Mouse (Mus musculus): Measurements from ENCODE around the gene Gdpd5.

- TF ChIP-seq CTCF (IDR thresholded peaks at IDR 0.05; ENCODE audit: low read depth) (no peak), EP300 (IDR thresholded peaks at IDR 0.05; ENCODE audit: low read depth) (no peak)
Measured at GRCm38 (mm10) chr7:99383246-99383645, 2.0 kb downstream of the Gdpd5 start.
